Mouse (Mus musculus) stomach, embryonic 14.5 days (tissue): ENCODE measurements around the gene Igsf8. TPM values are rescaled to one million over a fixed set of nuclear protein-coding genes. Genes with fewer than 3 reads are reported as not detected.

Experiments
- ATAC-seq: fragments of 200-750 bp; cut with Nextera tagmentation; 2 replicates; pipeline ENCODE4 v1.8.0; 2017; ENCODE audit warnings: low read depth, moderate TSS enrichment; ENCODE audit not compliant: insufficient number of reproducible peaks, insufficient read depth, low FRiP score
- H3K27ac ChIP-seq: fragments of 300-500 bp; sonication (generic); 2 replicates; pipeline ENCODE4 v1.5.1; 2014; ENCODE audit warnings: mild to moderate bottlenecking, low read length, moderate library complexity, mixed read lengths
- H3K27me3 ChIP-seq: fragments of 300-500 bp; sonication (generic); 2 replicates; pipeline ENCODE4 v1.6.1; 2014; ENCODE audit warnings: low read length, control low read depth, mixed read lengths; ENCODE audit not compliant: control insufficient read depth, insufficient read depth
- H3K36me3 ChIP-seq: fragments of 300-500 bp; sonication (generic); 2 replicates; pipeline ENCODE4 v1.6.1; 2014; ENCODE audit warnings: mild to moderate bottlenecking, control low read depth, low read length, moderate library complexity, mixed read lengths; ENCODE audit not compliant: control insufficient read depth, insufficient read depth
- H3K4me1 ChIP-seq: fragments of 300-500 bp; sonication (generic); 2 replicates; pipeline ENCODE4 v1.6.1; 2014; ENCODE audit warnings: low read length, control low read depth, mixed read lengths; ENCODE audit not compliant: control insufficient read depth, insufficient read depth
- H3K4me2 ChIP-seq: fragments of 300-500 bp; sonication (generic); replicated peaks from 2 replicates; pipeline ENCODE4 v1.6.1; 2014; ENCODE audit warnings: low read depth, low read length, control low read depth
- H3K4me3 ChIP-seq: fragments of 300-500 bp; sonication (generic); 2 replicates; pipeline ENCODE4 v1.5.1; 2014; ENCODE audit warnings: low read depth, low read length, control low read depth
- H3K9ac ChIP-seq: fragments of 300-500 bp; sonication (generic); replicated peaks from 2 replicates; pipeline ENCODE4 v1.6.1; 2014; ENCODE audit warnings: low read depth, mild to moderate bottlenecking, control low read depth, low read length, moderate library complexity, mixed read lengths
- H3K9me3 ChIP-seq: fragments of 300-500 bp; sonication (generic); 2 replicates; pipeline ENCODE4 v1.6.1; 2016; ENCODE audit warnings: low read depth, low read length, control low read depth; ENCODE audit not compliant: control insufficient read depth
- WGBS: fragments of 180-500 bp; shearing (Covaris S2); extraction: QIAGEN DNeasy Blood & Tissue Kit; methylation state at CpG from one replicate; pipeline ENCODE4 v1.1.7; 2014; 5-methylcytosine and 5-hydroxymethylcytosine counted together
- polyA plus RNA-seq: library from polyadenylated mRNA; unstranded; fragments of >200 nt; fragmentation: Nextera tagmentation; extraction: Ambion mirVana; gene quantifications from 2 replicates; pipeline ENCODE4 v1.2.1, GENCODE M21; 2014

Igsf8 gene
- polyA plus RNA-seq, 1 experiment from 2014 or later, result 36.3 TPM

- Histone ChIP-seq H3K4me1 (peaks cover 24% of the 10 kb centered on the region), H3K4me2 (peak overlapping the region; percentile 74), H3K27me3 (no peaks in the 10 kb centered on the region), H3K27ac (peak overlapping the region; percentile 87), H3K9me3 (no peaks in the 10 kb centered on the region), H3K4me3 (peak overlapping the region; percentile 19; the same call in 1 of the 2 replicates), H3K36me3 (no peaks in the 10 kb centered on the region), H3K9ac (peak overlapping the region; percentile 28; the same call in 1 of the 2 replicates)
- WGBS, result 1% methylated on average over 14 of the region's 14 CpGs
- ATAC-seq, result peak; percentile 78
These were observed 48.4 kb downstream of the Igsf8 start for GRCm38 (mm10) chr1:172309699-172310398.

GRCm38 (mm10) chr1:172311248-172311906 lies 49.9 kb downstream of the Igsf8 start:
- Histone ChIP-seq H3K9ac (peak overlapping the region; percentile 57), H3K4me3 (peak overlapping the region; percentile 67), H3K27ac (peak overlapping the region; percentile 87), H3K4me2 (peak overlapping the region; percentile 95), H3K27me3 (no peaks in the 10 kb centered on the region), H3K4me1 (peaks cover 24% of the 10 kb centered on the region), H3K9me3 (no peaks in the 10 kb centered on the region), H3K36me3 (no peaks in the 10 kb centered on the region)
- peak; percentile 53 for ATAC-seq
- WGBS, result 3% methylated on average over 23 of the region's 23 CpGs

DNA sequence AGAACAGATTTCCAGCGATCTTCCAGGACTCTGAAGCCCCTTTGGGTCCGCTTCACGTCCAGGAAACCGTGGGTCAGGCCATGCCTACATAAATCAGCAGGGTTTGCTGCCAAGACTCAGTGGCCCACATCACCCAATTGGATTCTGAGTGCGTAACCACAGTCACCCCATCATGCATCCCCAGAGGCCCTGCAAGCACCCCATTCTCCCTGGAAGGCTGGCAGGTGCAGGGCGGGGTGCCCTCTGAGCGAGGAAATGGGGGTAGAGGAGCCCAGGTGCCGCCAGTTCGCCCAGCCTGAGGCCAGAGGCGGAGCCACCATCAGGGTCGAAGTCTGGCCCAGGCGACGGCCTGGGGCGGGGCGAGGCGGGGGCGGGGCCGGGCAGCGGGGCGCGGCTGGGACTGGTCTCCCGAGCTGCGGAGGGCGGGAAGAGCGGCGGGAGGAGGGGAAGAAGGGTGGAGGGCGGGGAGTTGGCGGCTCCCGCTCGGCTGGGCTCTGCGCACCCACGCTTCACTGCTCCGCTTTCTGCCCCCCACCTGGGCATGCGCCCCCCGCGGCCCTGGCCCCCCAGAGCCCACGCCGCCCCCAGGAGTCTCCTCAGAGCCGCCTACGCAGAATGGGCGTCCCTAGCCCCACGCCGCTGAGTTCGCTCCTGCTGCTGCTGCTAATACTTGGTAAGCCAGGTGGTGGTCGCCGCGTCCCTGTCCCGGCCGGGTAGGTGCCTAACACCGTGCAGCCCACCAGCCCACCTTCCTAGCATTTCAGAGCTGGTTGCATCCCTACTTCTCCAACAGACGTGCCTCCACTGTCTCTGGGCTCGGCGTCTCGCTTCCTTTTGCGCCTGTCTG lies 50.7 kb downstream of the Igsf8 start:
- Histone ChIP-seq H3K27me3 (no peaks in the 10 kb centered on the region), H3K4me1 (peaks cover 24% of the 10 kb centered on the region), H3K36me3 (no peaks in the 10 kb centered on the region), H3K4me3 (peak overlapping the region; percentile 67), H3K27ac (peak overlapping the region; percentile 87), H3K9ac (peak overlapping the region; percentile 57), H3K9me3 (no peaks in the 10 kb centered on the region), H3K4me2 (peak overlapping the region; percentile 95)
- WGBS, result 1% methylated on average over 37 of the region's 55 CpGs
- ATAC-seq, result peak; percentile 81

GRCm38 (mm10) chr1:172312768-172313561 lies 51.5 kb downstream of the Igsf8 start:
- WGBS, result 11% methylated on average over 16 of the region's 16 CpGs
- peak overlapping the region; percentile 57 for H3K9ac ChIP-seq
- no peaks in the 10 kb centered on the region for H3K36me3 ChIP-seq
- H3K4me3 ChIP-seq, result peak overlapping the region; percentile 67
- H3K4me2 ChIP-seq, result peak overlapping the region; percentile 95
- no peaks in the 10 kb centered on the region for H3K27me3 ChIP-seq
- peaks cover 24% of the 10 kb centered on the region for H3K4me1 ChIP-seq
- no peaks in the 10 kb centered on the region for H3K9me3 ChIP-seq
- ATAC-seq, result no peak
- H3K27ac ChIP-seq, result no peak overlapping the region

DNA sequence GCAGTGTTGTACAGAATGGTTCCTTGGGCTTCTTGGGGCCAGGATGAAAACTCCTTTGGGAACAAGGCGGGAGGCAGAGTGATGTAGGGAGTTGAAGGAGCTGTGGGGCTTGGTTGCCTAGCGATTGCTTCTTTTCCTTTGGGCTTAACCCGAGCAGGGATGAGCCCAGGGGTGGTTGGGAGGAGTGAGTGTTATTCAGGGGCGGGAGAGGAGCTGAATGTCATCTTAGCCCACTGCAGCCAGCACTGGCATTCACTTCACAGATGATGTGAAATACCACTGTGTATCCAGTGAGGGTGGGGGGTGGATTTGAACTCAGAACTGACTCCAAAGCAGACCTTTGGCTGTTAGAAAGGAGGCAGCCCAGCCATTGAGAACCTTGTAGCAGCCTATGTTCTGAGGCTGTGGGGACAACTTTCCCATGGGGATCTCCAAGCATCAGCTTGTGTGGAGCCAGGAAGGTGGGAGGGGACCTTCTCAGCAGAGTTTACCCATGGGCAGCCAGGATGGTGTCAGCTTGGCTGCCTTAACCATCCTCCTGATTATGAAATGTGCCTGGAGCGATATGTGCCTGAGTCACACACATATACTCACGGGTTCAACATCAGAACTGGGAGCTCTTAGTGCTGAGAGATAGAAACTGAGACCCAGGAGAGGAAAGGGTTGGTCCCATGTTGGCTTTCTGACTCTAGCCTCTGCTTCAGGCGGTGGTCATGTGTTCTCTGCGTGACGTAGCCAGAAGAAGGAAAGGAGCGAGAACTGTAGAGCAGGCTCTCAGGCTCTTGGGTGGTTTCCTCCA lies 52.4 kb downstream of the Igsf8 start:
- Histone ChIP-seq H3K9ac (no peak overlapping the region), H3K9me3 (no peaks in the 10 kb centered on the region), H3K4me3 (peak overlapping the region; percentile 67; the same call in 1 of the 2 replicates), H3K4me2 (peak overlapping the region; percentile 95), H3K27ac (no peak overlapping the region), H3K4me1 (peaks cover 24% of the 10 kb centered on the region), H3K36me3 (no peaks in the 10 kb centered on the region; the same call in 1 of the 2 replicates), H3K27me3 (no peaks in the 10 kb centered on the region)
- WGBS, result 77% methylated on average over 10 of the region's 10 CpGs
- ATAC-seq, result no peak

- H3K4me1 ChIP-seq, result peaks cover 22% of the 10 kb centered on the region
- H3K9me3 ChIP-seq, result no peaks in the 10 kb centered on the region
- 79% methylated on average over 3 of the region's 3 CpGs for WGBS
- ATAC-seq, result no peak
- no peak overlapping the region for H3K9ac ChIP-seq
- H3K27me3 ChIP-seq, result no peaks in the 10 kb centered on the region
- no peak overlapping the region for H3K27ac ChIP-seq
- no peaks in the 10 kb centered on the region; the same call in 1 of the 2 replicates for H3K36me3 ChIP-seq
- no peak overlapping the region for H3K4me3 ChIP-seq
- no peak overlapping the region for H3K4me2 ChIP-seq
These were observed 53.5 kb downstream of the Igsf8 start for GRCm38 (mm10) chr1:172314911-172315310.

DNA sequence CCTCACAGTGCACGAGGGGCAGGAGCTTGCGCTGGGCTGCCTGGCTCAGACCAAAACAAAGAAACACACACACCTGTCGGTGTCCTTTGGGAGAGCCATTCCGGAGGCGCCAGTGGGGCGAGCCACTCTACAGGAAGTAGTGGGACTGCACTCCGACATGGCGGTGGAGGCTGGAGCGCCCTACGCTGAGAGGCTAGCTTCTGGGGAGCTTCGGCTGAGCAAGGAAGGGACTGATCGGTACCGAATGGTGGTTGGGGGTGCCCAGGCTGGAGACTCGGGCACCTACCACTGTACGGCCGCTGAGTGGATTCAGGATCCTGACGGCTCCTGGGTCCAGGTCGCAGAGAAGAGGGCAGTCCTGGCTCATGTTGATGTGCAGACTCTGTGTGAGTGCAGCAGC lies 56.0 kb downstream of the Igsf8 start:
- H3K9ac ChIP-seq, result no peak overlapping the region
- H3K4me1 ChIP-seq, result peaks cover 10% of the 10 kb centered on the region
- no peaks in the 10 kb centered on the region for H3K9me3 ChIP-seq
- H3K27ac ChIP-seq, result no peak overlapping the region
- no peaks in the 10 kb centered on the region; the same call in 1 of the 2 replicates for H3K36me3 ChIP-seq
- no peaks in the 10 kb centered on the region for H3K27me3 ChIP-seq
- WGBS, result 60% methylated on average over 18 of the region's 18 CpGs
- no peak overlapping the region for H3K4me2 ChIP-seq
- no peak overlapping the region for H3K4me3 ChIP-seq
- no peak for ATAC-seq
